Mouse (Mus musculus) limb, embryonic 12.5 days (tissue): ENCODE data around the gene Egln3. TPM values are rescaled to one million over a fixed set of nuclear protein-coding genes. Genes with fewer than 3 reads are reported as not detected.

ENCODE experiments used
- ATAC-seq: fragments of 200-750 bp; cut with Nextera tagmentation; 2 replicates; pipeline ENCODE4 v1.8.0; 2017; ENCODE audit warnings: low read depth, moderate TSS enrichment; ENCODE audit not compliant: insufficient number of reproducible peaks, insufficient read depth, low FRiP score, low TSS enrichment
- H3K27ac ChIP-seq: fragments of 300-500 bp; sonication (generic); 2 replicates; pipeline ENCODE4 v1.5.1; 2016; ENCODE audit warnings: mild to moderate bottlenecking, moderate library complexity
- H3K27me3 ChIP-seq: fragments of 300-500 bp; sonication (generic); 2 replicates; pipeline ENCODE4 v1.6.1; 2016; ENCODE audit warnings: mild to moderate bottlenecking, moderate library complexity
- H3K36me3 ChIP-seq: fragments of 300-500 bp; sonication (generic); 2 replicates; pipeline ENCODE4 v1.6.1; 2016; ENCODE audit warnings: mild to moderate bottlenecking, moderate library complexity
- H3K4me1 ChIP-seq: fragments of 300-500 bp; sonication (generic); replicated peaks from 2 replicates; pipeline ENCODE4 v1.6.1; 2016
- H3K4me2 ChIP-seq: fragments of 300-500 bp; sonication (generic); 2 replicates; pipeline ENCODE4 v1.6.1; 2016; ENCODE audit warnings: mild to moderate bottlenecking, moderate library complexity
- H3K4me3 ChIP-seq: fragments of 300-500 bp; sonication (generic); replicated peaks from 2 replicates; pipeline ENCODE4 v1.5.1; 2016; ENCODE audit warnings: mild to moderate bottlenecking
- H3K9ac ChIP-seq: fragments of 300-500 bp; sonication (generic); replicated peaks from 2 replicates; pipeline ENCODE4 v1.6.1; 2016; ENCODE audit warnings: mild to moderate bottlenecking, moderate library complexity
- H3K9me3 ChIP-seq: fragments of 300-500 bp; sonication (generic); 2 replicates; pipeline ENCODE4 v1.6.1; 2016; ENCODE audit warnings: mild to moderate bottlenecking, moderate library complexity
- WGBS: fragments of 180-500 bp; shearing (Covaris S2); methylation state at CpG from one replicate; pipeline ENCODE4 v1.1.7; 2016; 5-methylcytosine and 5-hydroxymethylcytosine counted together
- polyA plus RNA-seq: library from polyadenylated mRNA; unstranded; fragments of >200 nt; fragmentation: Nextera tagmentation; extraction: Ambion mirVana; gene quantifications from 2 replicates; pipeline ENCODE4 v1.2.1, GENCODE M21; 2016

Gene Egln3
- polyA plus RNA-seq, 1 experiment from 2014 or later, result 3.0 TPM

DNA sequence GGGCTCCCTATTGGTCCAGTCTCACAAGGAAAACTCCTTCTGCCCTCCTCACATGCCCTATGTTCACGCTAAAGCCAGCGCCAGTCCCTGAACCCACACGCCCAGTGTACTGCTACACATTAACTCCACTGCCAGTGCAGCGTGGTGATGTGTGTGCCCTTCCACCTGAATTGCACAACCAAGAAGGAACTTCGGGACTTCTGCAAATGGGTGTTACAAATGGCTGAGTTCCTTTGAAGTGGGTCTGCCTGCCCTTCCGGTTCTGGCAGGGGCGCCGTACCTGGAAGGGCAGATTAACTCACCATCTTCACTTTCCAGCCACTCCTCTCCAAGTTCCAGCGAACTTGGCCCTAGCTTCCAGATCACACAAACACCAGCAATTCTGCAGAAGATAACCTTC, 12.5 kb downstream of the Egln3 start:
- ATAC-seq, result no peak
- peak overlapping the region; percentile 74; the same call in 1 of the 2 replicates for H3K27ac ChIP-seq
- H3K4me3 ChIP-seq, result no peak overlapping the region
- H3K9ac ChIP-seq, result peak overlapping the region; percentile 24; the same call in 1 of the 2 replicates
- H3K4me2 ChIP-seq, result peak overlapping the region; percentile 52
- WGBS, result 33% methylated on average over 9 of the region's 9 CpGs
- no peaks in the 10 kb centered on the region for H3K9me3 ChIP-seq
- H3K4me1 ChIP-seq, result peaks cover 53% of the 10 kb centered on the region
- peaks cover 5% of the 10 kb centered on the region; the same call in 1 of the 2 replicates for H3K27me3 ChIP-seq
- no peaks in the 10 kb centered on the region for H3K36me3 ChIP-seq

DNA sequence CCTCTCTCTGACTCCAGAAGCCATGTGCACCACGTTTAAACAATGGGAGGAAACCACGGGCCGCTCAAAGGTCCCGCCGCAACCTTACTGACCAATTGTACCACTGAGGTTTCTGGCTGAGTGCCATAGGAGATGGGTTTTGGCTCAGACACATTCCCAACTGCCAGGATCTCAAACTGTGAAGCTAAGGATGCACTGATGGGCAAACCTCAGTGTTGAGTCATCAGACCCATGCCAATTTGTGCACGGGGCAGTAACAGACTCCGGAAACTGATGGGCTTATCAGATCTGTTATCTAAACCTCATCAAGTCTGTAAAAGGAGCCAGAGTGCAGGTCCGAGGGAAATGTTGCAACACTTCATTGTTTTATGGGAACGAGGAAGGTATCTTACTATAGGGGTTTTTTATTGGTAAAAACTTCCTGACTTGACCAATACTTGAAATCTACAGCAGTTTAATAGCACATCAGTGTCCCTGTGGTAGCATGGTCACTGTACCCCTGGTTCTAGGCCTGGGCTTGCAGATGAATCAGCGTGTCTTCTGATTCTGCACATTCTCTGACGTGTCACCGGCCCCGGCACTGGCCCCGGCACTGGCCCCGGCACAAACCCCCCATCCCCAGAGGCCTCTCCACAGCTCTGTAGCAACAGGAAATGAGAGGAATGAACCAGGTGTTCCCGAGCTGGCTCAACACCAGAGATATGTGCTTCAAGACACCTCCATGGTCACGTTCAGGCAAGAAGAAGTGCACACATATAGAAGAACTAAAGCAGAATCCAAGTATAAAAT, 15.7 kb downstream of the Egln3 start:
- no peak for ATAC-seq
- no peak overlapping the region for H3K4me2 ChIP-seq
- no peaks in the 10 kb centered on the region for H3K9me3 ChIP-seq
- H3K36me3 ChIP-seq, result no peaks in the 10 kb centered on the region
- WGBS, result 55% methylated on average over 17 of the region's 17 CpGs
- H3K4me1 ChIP-seq, result peaks cover 48% of the 10 kb centered on the region
- H3K27me3 ChIP-seq, result peaks cover 4% of the 10 kb centered on the region; the same call in 1 of the 2 replicates
- H3K9ac ChIP-seq, result no peak overlapping the region
- H3K27ac ChIP-seq, result 0 out of 2 replicates have a peak overlapping the region, but pooled peaks have one; percentile 23
- no peak overlapping the region for H3K4me3 ChIP-seq

DNA sequence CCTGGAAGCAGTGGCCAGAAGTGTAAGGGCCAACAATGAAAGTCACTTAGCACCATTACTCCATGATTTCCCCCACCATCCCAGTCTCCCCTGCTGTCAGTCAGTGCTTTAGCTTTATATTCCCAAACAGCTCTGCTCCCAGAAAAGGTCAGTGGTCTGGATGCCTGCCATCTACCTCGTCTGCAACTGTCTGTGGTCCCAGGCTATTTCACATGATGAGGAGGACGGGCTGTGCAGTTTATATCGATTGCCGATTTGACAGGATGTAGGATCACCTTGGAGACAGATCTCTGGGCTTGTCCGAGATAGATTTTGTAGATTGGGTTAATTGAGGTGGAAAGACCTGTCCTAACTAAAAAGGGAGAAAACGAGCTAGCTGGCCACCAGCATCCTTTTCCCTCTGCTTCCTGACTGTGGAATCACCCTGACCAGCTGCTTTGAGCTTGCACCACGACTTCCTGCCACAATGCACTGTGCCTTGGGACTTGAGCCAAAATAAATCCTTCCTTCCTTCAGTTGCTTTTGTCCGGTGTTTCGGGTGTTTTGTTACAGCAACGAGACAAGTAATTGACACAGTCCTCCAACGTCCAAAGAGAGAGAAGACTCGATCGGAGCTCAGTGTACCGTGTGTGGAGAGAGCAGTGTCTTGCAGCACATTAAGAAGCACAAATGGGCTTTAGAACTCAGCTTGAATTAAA, 16.6 kb downstream of the Egln3 start:
- no peak overlapping the region; the same call in 1 of the 2 replicates for H3K27ac ChIP-seq
- no peaks in the 10 kb centered on the region for H3K9me3 ChIP-seq
- H3K4me3 ChIP-seq, result no peak overlapping the region
- H3K4me2 ChIP-seq, result no peak overlapping the region
- H3K36me3 ChIP-seq, result no peaks in the 10 kb centered on the region
- ATAC-seq, result no peak
- peaks cover 42% of the 10 kb centered on the region for H3K4me1 ChIP-seq
- no peak overlapping the region for H3K9ac ChIP-seq
- 50% methylated on average over 14 of the region's 14 CpGs for WGBS
- no peaks in the 10 kb centered on the region; the same call in 1 of the 2 replicates for H3K27me3 ChIP-seq

DNA sequence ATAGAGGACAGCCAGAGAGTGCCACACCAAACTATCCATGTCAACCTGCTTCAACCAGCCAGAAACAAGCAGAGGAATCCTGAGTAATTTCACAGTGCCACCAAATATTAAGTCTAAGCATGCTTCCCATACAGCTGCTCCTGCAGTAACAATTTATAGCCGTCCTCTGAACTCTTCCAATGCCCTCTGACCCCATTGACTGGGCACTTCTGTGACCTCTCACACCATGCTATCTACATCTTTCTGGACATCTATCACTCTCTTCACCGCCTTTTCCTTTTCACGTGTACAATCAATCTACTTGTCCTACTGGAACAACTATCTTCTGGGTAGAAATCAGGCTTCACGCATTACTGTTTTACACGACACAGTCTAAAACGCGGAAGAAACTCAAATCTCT, 19.4 kb downstream of the Egln3 start:
- Histone ChIP-seq H3K27me3 (no peaks in the 10 kb centered on the region; the same call in 1 of the 2 replicates), H3K27ac (no peak overlapping the region), H3K4me3 (no peak overlapping the region), H3K9me3 (no peaks in the 10 kb centered on the region), H3K4me1 (peaks cover 40% of the 10 kb centered on the region), H3K36me3 (no peaks in the 10 kb centered on the region), H3K4me2 (no peak overlapping the region), H3K9ac (no peak overlapping the region)
- ATAC-seq, result no peak
- 64% methylated on average over 7 of the region's 7 CpGs for WGBS

DNA sequence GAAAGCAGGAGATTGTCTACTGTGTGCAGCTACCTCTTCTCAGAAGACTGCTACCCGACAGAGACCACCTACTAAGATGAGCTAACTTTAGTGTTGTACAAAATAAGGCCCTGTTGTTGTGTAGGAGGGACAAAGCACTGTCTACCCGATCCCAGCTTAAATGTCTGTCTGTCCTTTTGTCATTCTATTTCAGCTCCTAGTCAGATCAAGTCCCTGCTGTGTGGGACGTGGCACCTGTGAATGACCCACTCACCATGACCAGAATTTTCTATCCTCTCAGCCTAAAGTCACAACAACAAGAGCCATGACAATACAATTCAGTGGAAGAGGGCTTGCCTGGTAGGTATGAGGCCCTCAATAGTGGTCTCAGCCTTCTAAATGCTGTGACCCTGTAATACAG, 25.3 kb downstream of the Egln3 start:
- no peaks in the 10 kb centered on the region for H3K9me3 ChIP-seq
- H3K9ac ChIP-seq, result no peak overlapping the region

DNA sequence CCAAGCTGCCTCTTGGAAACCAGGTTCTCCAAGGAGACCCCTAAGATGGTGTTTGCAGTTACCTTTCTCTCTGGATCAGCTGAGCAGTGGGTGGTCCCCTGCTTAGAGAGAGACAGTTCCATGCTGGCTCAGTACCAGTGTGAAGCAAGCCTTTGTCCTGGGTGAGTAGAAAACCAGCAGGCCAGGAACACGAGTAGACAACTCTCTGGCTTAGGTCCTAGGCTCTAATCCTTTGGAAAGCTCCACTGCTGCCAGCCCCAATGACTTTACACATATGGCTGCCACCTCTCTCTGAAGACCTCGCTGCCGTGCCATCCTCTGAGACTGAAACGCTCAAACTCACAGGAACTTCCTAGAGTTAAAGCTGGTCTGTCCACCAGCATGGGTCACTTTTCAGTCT, 34.9 kb downstream of the Egln3 start:
- ATAC-seq, result no peak
- no peaks in the 10 kb centered on the region for H3K36me3 ChIP-seq
- no peak overlapping the region for H3K4me3 ChIP-seq
- H3K27me3 ChIP-seq, result peaks cover 11% of the 10 kb centered on the region
- H3K9ac ChIP-seq, result no peak overlapping the region
- no peaks in the 10 kb centered on the region for H3K9me3 ChIP-seq
- WGBS, result 86% methylated on average over 4 of the region's 4 CpGs
- no peak overlapping the region for H3K27ac ChIP-seq
- no peak overlapping the region for H3K4me2 ChIP-seq
- 0 out of 2 replicates have a peak, but pooled peaks cover 4% of the 10 kb centered on the region for H3K4me1 ChIP-seq

More for the DNA sequence above, 25.3 kb downstream of the Egln3 start:
- H3K4me2 ChIP-seq, result no peak overlapping the region
- no peak overlapping the region for H3K4me3 ChIP-seq
- peaks cover 24% of the 10 kb centered on the region for H3K4me1 ChIP-seq
- WGBS, result 68% methylated on average over 3 of the region's 3 CpGs
- no peaks in the 10 kb centered on the region for H3K27me3 ChIP-seq
- H3K36me3 ChIP-seq, result no peaks in the 10 kb centered on the region
- no peak for ATAC-seq
- H3K27ac ChIP-seq, result no peak overlapping the region

DNA sequence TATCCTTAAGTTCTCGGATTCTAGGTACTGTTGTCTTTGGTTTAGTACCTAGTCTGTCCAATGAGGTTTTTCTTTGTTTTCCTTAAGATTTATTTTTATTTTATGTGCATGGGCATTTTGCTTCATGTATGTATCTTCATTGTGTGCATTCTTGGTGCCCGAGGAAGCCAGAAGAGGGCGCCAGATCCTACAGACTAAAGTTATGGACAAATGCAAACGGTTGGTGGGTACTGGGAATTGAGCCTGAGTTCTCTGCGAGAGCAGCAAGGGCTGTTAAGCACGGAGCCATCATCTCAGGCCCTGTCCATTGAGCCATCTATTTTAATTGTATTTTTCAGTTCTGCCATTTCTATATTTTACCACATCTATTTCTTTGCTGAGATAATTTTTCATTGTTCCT, 35.9 kb downstream of the Egln3 start:
- H3K4me3 ChIP-seq, result no peak overlapping the region
- H3K36me3 ChIP-seq, result no peaks in the 10 kb centered on the region
- H3K4me1 ChIP-seq, result 0 out of 2 replicates have a peak, but pooled peaks cover 6% of the 10 kb centered on the region
- no peak overlapping the region for H3K27ac ChIP-seq
- 81% methylated on average over 6 of the region's 6 CpGs for WGBS
- no peaks in the 10 kb centered on the region for H3K9me3 ChIP-seq
- no peak overlapping the region for H3K9ac ChIP-seq
- ATAC-seq, result no peak
- H3K4me2 ChIP-seq, result no peak overlapping the region
- peaks cover 18% of the 10 kb centered on the region for H3K27me3 ChIP-seq

DNA sequence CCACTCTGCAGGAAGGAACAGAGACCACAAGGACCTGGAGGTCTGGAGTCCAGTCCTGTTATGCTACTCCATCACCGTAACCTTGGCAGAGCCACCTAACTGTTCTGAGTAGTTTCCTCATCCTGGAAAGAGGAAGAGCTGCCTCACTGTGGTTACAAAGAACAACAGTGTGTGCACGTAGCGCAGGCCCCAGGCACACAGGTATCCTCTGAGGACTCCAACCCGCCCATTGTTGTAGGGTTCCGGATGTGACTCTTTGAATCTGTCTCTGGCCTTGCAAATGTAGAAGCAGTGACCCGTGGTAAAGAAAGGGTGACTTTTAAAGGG, 39.0 kb downstream of the Egln3 start:
- no peak overlapping the region for H3K4me3 ChIP-seq
- ATAC-seq, result no peak
- no peak overlapping the region for H3K27ac ChIP-seq
- H3K36me3 ChIP-seq, result no peaks in the 10 kb centered on the region
- peaks cover 18% of the 10 kb centered on the region for H3K4me1 ChIP-seq
- H3K9me3 ChIP-seq, result no peaks in the 10 kb centered on the region
- H3K27me3 ChIP-seq, result peaks cover 24% of the 10 kb centered on the region
- WGBS, result 61% methylated on average over 6 of the region's 6 CpGs
- H3K4me2 ChIP-seq, result no peak overlapping the region
- no peak overlapping the region for H3K9ac ChIP-seq

DNA sequence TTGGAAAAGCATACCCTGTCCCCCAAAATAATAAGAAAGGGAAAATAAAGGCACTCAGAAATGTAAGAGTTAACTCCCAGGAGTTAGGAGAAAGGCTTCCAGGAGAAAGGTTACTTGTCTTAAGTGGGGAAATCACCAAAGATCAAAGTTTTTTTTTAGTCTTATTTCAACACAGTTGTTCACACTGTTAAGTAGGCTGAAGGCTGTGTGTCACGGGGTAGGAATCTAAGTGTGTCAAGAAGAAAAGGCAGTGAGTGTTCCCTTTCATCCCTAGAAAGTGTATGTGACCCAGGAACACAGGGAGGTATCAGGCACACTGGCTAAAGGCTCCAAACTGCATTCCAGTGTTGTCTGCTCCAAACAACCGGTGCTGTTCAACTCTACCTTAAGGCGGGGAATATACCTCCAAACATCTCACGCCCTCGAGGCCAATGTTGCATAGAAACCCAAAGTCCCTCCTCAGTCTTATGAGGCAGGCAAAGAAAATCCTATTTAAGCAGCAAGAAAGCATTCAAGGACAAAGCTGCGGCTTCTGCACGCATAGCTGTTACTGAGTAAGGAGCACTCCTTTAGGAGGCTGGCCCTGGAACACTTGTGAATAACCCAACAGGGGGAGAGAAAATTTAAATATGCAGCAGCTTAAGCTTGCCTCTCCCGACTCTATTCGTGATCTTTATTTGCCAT, 39.5 kb downstream of the Egln3 start:
- H3K4me2 ChIP-seq, result no peak overlapping the region
- H3K27me3 ChIP-seq, result peaks cover 24% of the 10 kb centered on the region
- no peak overlapping the region for H3K27ac ChIP-seq
- H3K36me3 ChIP-seq, result no peaks in the 10 kb centered on the region
- H3K4me1 ChIP-seq, result peaks cover 18% of the 10 kb centered on the region
- H3K4me3 ChIP-seq, result no peak overlapping the region
- 30% methylated on average over 9 of the region's 9 CpGs for WGBS
- no peaks in the 10 kb centered on the region for H3K9me3 ChIP-seq
- ATAC-seq, result no peak
- no peak overlapping the region for H3K9ac ChIP-seq

DNA sequence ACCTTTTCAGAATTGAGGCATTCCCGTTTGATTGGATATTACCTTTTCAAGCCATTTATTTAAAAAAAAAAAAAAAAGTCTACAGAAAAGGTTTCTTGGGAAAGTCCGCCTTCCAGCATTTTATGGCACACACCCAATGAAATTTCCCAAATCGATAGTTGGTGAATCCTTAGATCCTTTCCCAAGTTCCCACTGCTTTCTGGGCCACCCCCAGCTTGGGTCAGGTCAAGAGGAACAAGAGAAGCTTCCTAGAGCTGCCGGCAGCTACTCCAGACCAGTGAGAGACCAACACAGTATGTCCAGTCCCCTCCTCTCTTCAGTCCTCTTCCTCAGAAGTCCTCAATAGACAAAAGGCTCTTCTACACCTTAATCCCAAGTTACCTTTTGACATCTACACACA, 40.5 kb downstream of the Egln3 start:
- H3K4me1 ChIP-seq, result peaks cover 18% of the 10 kb centered on the region
- H3K9me3 ChIP-seq, result no peaks in the 10 kb centered on the region
- 13% methylated on average over 4 of the region's 4 CpGs for WGBS
- peak overlapping the region; percentile 32 for H3K4me3 ChIP-seq
- peaks cover 24% of the 10 kb centered on the region for H3K27me3 ChIP-seq
- peak overlapping the region; percentile 58 for H3K4me2 ChIP-seq
- no peak overlapping the region for H3K9ac ChIP-seq
- H3K36me3 ChIP-seq, result no peaks in the 10 kb centered on the region
- ATAC-seq, result no peak
- H3K27ac ChIP-seq, result no peak overlapping the region

DNA sequence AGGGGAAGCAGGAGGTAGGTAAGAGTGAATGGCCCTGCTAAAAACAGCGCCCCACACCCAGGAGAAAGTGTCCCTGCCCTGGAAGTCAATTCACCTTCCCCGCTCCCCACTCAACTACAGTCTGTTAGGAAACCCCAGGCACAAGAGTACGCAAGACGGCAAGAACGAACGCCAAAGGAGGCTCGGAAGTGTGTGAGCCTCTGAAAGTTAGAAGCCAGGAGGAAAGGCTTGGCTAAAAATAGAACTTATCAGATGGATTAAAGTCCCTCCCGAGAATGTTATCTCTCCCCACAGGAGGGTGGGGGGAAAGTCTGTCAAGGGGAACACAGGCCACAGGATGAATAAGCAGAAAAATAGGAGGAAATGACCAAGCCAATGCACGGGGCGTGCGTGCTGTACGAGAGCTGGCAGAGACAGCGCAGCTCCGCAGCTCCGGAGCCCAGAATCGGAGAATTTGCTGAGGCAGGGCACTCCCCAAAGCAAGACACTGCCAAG, 41.0 kb downstream of the Egln3 start:
- Histone ChIP-seq H3K27ac (0 out of 2 replicates have a peak overlapping the region, but pooled peaks have one; percentile 31), H3K9ac (peak overlapping the region; percentile 4)

More for the DNA sequence above, 41.0 kb downstream of the Egln3 start:
- under 1% methylated on average over 16 of the region's 16 CpGs for WGBS
- Histone ChIP-seq H3K4me2 (peak overlapping the region; percentile 58), H3K36me3 (no peaks in the 10 kb centered on the region), H3K4me3 (peak overlapping the region; percentile 32), H3K4me1 (peaks cover 18% of the 10 kb centered on the region), H3K27me3 (peaks cover 24% of the 10 kb centered on the region), H3K9me3 (no peaks in the 10 kb centered on the region)
- peak; percentile 68; the same call in 1 of the 2 replicates for ATAC-seq
